Mouse (Mus musculus) thymus, adult 2 months (tissue): ENCODE measurements at regions not wholly inside any gene's neighbourhood (a gene's known extent, or its start where the extent isn't known, plus 50 kb on each side); places are given as distances from the start of the nearest gene placed in this dataset.

Source experiments
- DNase-seq: peaks from one replicate; pipeline ENCODE4 v3.0.0; 2021
- H3K27ac ChIP-seq: fragments of 200-500 bp; 2 replicates; pipeline ENCODE4 v1.5.1; 2012; ENCODE audit warnings: low read length, control low read depth; ENCODE audit not compliant: control insufficient read depth, insufficient read depth
- H3K27me3 ChIP-seq: fragments of 200-500 bp; 2 replicates; pipeline ENCODE4 v1.6.1; 2012; ENCODE audit warnings: mild to moderate bottlenecking, low read length, moderate library complexity, mixed read lengths; ENCODE audit not compliant: control insufficient read depth, insufficient read depth
- H3K36me3 ChIP-seq: fragments of 200-500 bp; 2 replicates; pipeline ENCODE4 v1.6.1; 2012; ENCODE audit warnings: mild to moderate bottlenecking, low read length, moderate library complexity; ENCODE audit not compliant: control insufficient read depth, insufficient read depth
- H3K4me1 ChIP-seq: fragments of 200-500 bp; replicated peaks from 2 replicates; pipeline ENCODE4 v1.6.1; 2012; ENCODE audit warnings: low read length; ENCODE audit not compliant: control insufficient read depth, insufficient read depth
- H3K4me3 ChIP-seq: fragments of 200-500 bp; 2 replicates; pipeline ENCODE4 v1.5.1; 2012; ENCODE audit warnings: mild to moderate bottlenecking, low read length, control low read depth, moderate library complexity; ENCODE audit not compliant: control insufficient read depth, insufficient read depth
- CTCF ChIP-seq: fragments of 200-500 bp; IDR thresholded peaks from 2 replicates; pipeline ENCODE4 v1.5.1; 2012; ENCODE audit warnings: mild to moderate bottlenecking, control low read depth, low read length, moderate library complexity, borderline replicate concordance; ENCODE audit not compliant: control insufficient read depth, poor library complexity, insufficient read depth; ENCODE audit errors: extremely low read depth
- POLR2A ChIP-seq: fragments of 200-500 bp; IDR thresholded peaks from 2 replicates; pipeline ENCODE4 v1.6.1; 2012; ENCODE audit warnings: mild to moderate bottlenecking, low read length, control low read depth, moderate library complexity; ENCODE audit not compliant: control insufficient read depth, poor library complexity, insufficient read depth; ENCODE audit errors: extremely low read depth
- WGBS: fragments of 180-500 bp; shearing (Covaris S2); methylation state at CpG from one replicate; pipeline ENCODE4 v1.1.7; 2018; 5-methylcytosine and 5-hydroxymethylcytosine counted together

- TF ChIP-seq POLR2A (no peak), CTCF (no peak)
- H3K27ac ChIP-seq: no peak overlapping the region
- H3K4me1 ChIP-seq: no peaks in the 10 kb centered on the region
- DNase-seq: no peak
- no peaks in the 10 kb centered on the region for H3K27me3 ChIP-seq
- no peaks in the 10 kb centered on the region for H3K36me3 ChIP-seq
- H3K4me3 ChIP-seq: no peak overlapping the region
- 88% methylated on average over 10 of the region's 10 CpGs for WGBS
Measured at GRCm38 (mm10) chr5:112051786-112052185, 200.5 kb downstream of the Cryba4 start.

- Histone ChIP-seq H3K27ac (no peak overlapping the region), H3K36me3 (no peaks in the 10 kb centered on the region), H3K4me3 (no peak overlapping the region), H3K27me3 (no peaks in the 10 kb centered on the region), H3K4me1 (no peaks in the 10 kb centered on the region)
- TF ChIP-seq CTCF (no peak), POLR2A (no peak)
- no peak for DNase-seq
- 78% methylated on average over 5 of the region's 5 CpGs for WGBS
Measured at GRCm38 (mm10) chr5:112053600-112054155, 198.6 kb downstream of the Cryba4 start.

DNA sequence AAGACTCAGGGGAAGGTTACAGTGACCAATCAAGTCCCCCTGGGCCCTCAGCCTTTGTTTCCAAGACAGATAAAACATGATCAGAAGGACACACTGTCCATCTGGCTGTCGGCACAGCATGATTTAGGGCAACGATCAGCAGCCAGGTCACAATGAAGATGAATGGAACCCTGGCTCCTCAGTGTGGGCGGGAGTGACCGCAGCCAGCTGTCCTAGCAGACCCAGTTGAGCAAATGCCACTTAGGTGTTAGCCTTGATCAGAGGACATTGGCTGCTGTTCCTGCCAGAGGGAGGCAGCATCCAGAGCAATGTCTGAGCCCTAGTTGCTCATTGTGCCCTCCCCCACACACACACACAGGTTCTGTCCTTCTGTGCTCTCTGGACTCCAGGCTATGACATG is 197.3 kb downstream of the Cryba4 start:
- TF ChIP-seq POLR2A (no peak), CTCF (no peak)
- Histone ChIP-seq H3K4me1 (no peaks in the 10 kb centered on the region), H3K27ac (no peak overlapping the region), H3K27me3 (no peaks in the 10 kb centered on the region), H3K36me3 (no peaks in the 10 kb centered on the region), H3K4me3 (no peak overlapping the region)
- 47% methylated on average over 4 of the region's 4 CpGs for WGBS
- no peak for DNase-seq

- H3K4me1 ChIP-seq: no peaks in the 10 kb centered on the region
- no peak overlapping the region for H3K27ac ChIP-seq
- 92% methylated on average over 13 of the region's 13 CpGs for WGBS
- TF ChIP-seq POLR2A: no peak
- no peak for TF ChIP-seq CTCF
- H3K36me3 ChIP-seq: no peaks in the 10 kb centered on the region
- no peak overlapping the region for H3K4me3 ChIP-seq
- DNase-seq: no peak
- H3K27me3 ChIP-seq: no peaks in the 10 kb centered on the region
Measured at GRCm38 (mm10) chr5:112069917-112070316, 182.4 kb downstream of the Cryba4 start.

- no peak overlapping the region for H3K27ac ChIP-seq
- no peak overlapping the region for H3K4me3 ChIP-seq
- TF ChIP-seq POLR2A: no peak
- TF ChIP-seq CTCF: no peak
- no peak for DNase-seq
- H3K4me1 ChIP-seq: no peaks in the 10 kb centered on the region
- no peaks in the 10 kb centered on the region for H3K36me3 ChIP-seq
- 63% methylated on average over 4 of the region's 4 CpGs for WGBS
- no peaks in the 10 kb centered on the region for H3K27me3 ChIP-seq
Measured at GRCm38 (mm10) chr5:112072456-112072855, 179.9 kb downstream of the Cryba4 start.

- no peak for TF ChIP-seq CTCF
- TF ChIP-seq POLR2A: no peak
- no peak overlapping the region for H3K4me3 ChIP-seq
- H3K27me3 ChIP-seq: no peaks in the 10 kb centered on the region
- DNase-seq: no peak
- H3K36me3 ChIP-seq: no peaks in the 10 kb centered on the region
- WGBS: 79% methylated on average over 14 of the region's 14 CpGs
- no peaks in the 10 kb centered on the region for H3K4me1 ChIP-seq
- H3K27ac ChIP-seq: no peak overlapping the region
Measured at GRCm38 (mm10) chr5:112077097-112077496, 175.2 kb downstream of the Cryba4 start.
